Mouse (Mus musculus) thymus, adult 2 months (tissue): ENCODE measurements around the gene Gm20388. TPM values are rescaled to one million over a fixed set of nuclear protein-coding genes. Genes with fewer than 3 reads are reported as not detected.

ENCODE experiments used
- DNase-seq: peaks from one replicate; pipeline ENCODE4 v3.0.0; 2021
- H3K27ac ChIP-seq: fragments of 200-500 bp; 2 replicates; pipeline ENCODE4 v1.5.1; 2012; ENCODE audit warnings: low read length, control low read depth; ENCODE audit not compliant: control insufficient read depth, insufficient read depth
- H3K27me3 ChIP-seq: fragments of 200-500 bp; 2 replicates; pipeline ENCODE4 v1.6.1; 2012; ENCODE audit warnings: mild to moderate bottlenecking, low read length, moderate library complexity, mixed read lengths; ENCODE audit not compliant: control insufficient read depth, insufficient read depth
- H3K36me3 ChIP-seq: fragments of 200-500 bp; 2 replicates; pipeline ENCODE4 v1.6.1; 2012; ENCODE audit warnings: mild to moderate bottlenecking, low read length, moderate library complexity; ENCODE audit not compliant: control insufficient read depth, insufficient read depth
- H3K4me1 ChIP-seq: fragments of 200-500 bp; replicated peaks from 2 replicates; pipeline ENCODE4 v1.6.1; 2012; ENCODE audit warnings: low read length; ENCODE audit not compliant: control insufficient read depth, insufficient read depth
- H3K4me3 ChIP-seq: fragments of 200-500 bp; 2 replicates; pipeline ENCODE4 v1.5.1; 2012; ENCODE audit warnings: mild to moderate bottlenecking, low read length, control low read depth, moderate library complexity; ENCODE audit not compliant: control insufficient read depth, insufficient read depth
- CTCF ChIP-seq: fragments of 200-500 bp; IDR thresholded peaks from 2 replicates; pipeline ENCODE4 v1.5.1; 2012; ENCODE audit warnings: mild to moderate bottlenecking, control low read depth, low read length, moderate library complexity, borderline replicate concordance; ENCODE audit not compliant: control insufficient read depth, poor library complexity, insufficient read depth; ENCODE audit errors: extremely low read depth
- POLR2A ChIP-seq: fragments of 200-500 bp; IDR thresholded peaks from 2 replicates; pipeline ENCODE4 v1.6.1; 2012; ENCODE audit warnings: mild to moderate bottlenecking, low read length, control low read depth, moderate library complexity; ENCODE audit not compliant: control insufficient read depth, poor library complexity, insufficient read depth; ENCODE audit errors: extremely low read depth
- WGBS: fragments of 180-500 bp; shearing (Covaris S2); methylation state at CpG from one replicate; pipeline ENCODE4 v1.1.7; 2018; 5-methylcytosine and 5-hydroxymethylcytosine counted together
- polyA plus RNA-seq: library from polyadenylated mRNA; depleted of rRNA; stranded (reverse); fragments of >200 nt; gene quantifications from 2 replicates; pipeline ENCODE4 v1.2.3, GENCODE M21; 2012

Gene Gm20388
- polyA plus RNA-seq, 1 experiment: 103 TPM

- no peak for DNase-seq
- no peak for TF ChIP-seq POLR2A
- no peak for TF ChIP-seq CTCF
- H3K4me3 ChIP-seq: no peak overlapping the region
- no peak overlapping the region for H3K27ac ChIP-seq
- H3K36me3 ChIP-seq: peaks cover 8% of the 10 kb centered on the region
- H3K4me1 ChIP-seq: peaks cover 63% of the 10 kb centered on the region
- 60% methylated on average over 11 of the region's 11 CpGs for WGBS
- no peaks in the 10 kb centered on the region for H3K27me3 ChIP-seq
Observed at GRCm38 (mm10) chr8:122461473-122462148, 2551.0 kb downstream of the Gm20388 start.

GRCm38 (mm10) chr8:122462510-122462909 lies 2551.9 kb downstream of the Gm20388 start:
- no peak for TF ChIP-seq POLR2A
- no peak for TF ChIP-seq CTCF
- peaks cover 72% of the 10 kb centered on the region for H3K4me1 ChIP-seq
- DNase-seq: no peak
- no peak overlapping the region for H3K4me3 ChIP-seq
- H3K27ac ChIP-seq: no peak overlapping the region
- peaks cover 17% of the 10 kb centered on the region for H3K36me3 ChIP-seq
- WGBS: 89% methylated on average over 8 of the region's 8 CpGs
- no peaks in the 10 kb centered on the region for H3K27me3 ChIP-seq

GRCm38 (mm10) chr8:122463651-122464640 lies 2553.3 kb downstream of the Gm20388 start:
- Histone ChIP-seq H3K27me3 (no peaks in the 10 kb centered on the region), H3K4me1 (peaks cover 81% of the 10 kb centered on the region), H3K4me3 (no peak overlapping the region), H3K27ac (peak overlapping the region; percentile 77), H3K36me3 (peaks cover 17% of the 10 kb centered on the region)
- DNase-seq: peak; percentile 62
- peak; percentile 37; the same call in 1 of the 2 replicates for TF ChIP-seq CTCF
- TF ChIP-seq POLR2A: no peak
- 15% methylated on average over 12 of the region's 12 CpGs for WGBS

- H3K27ac ChIP-seq: peak overlapping the region; percentile 32
- peaks cover 17% of the 10 kb centered on the region for H3K36me3 ChIP-seq
- H3K4me1 ChIP-seq: peaks cover 83% of the 10 kb centered on the region
- TF ChIP-seq CTCF: no peak
- TF ChIP-seq POLR2A: no peak
- 53% methylated on average over 7 of the region's 7 CpGs for WGBS
- H3K27me3 ChIP-seq: no peaks in the 10 kb centered on the region
- H3K4me3 ChIP-seq: no peak overlapping the region
- no peak for DNase-seq
Observed at GRCm38 (mm10) chr8:122464985-122465384, 2554.3 kb downstream of the Gm20388 start.

- Histone ChIP-seq H3K27me3 (no peaks in the 10 kb centered on the region), H3K36me3 (peaks cover 17% of the 10 kb centered on the region), H3K4me3 (no peak overlapping the region), H3K27ac (no peak overlapping the region; the same call in 1 of the 2 replicates), H3K4me1 (peaks cover 70% of the 10 kb centered on the region)
- peak; percentile 61 for DNase-seq
- no peak for TF ChIP-seq CTCF
- no peak for TF ChIP-seq POLR2A
- 36% methylated on average over 13 of the region's 13 CpGs for WGBS
Observed at GRCm38 (mm10) chr8:122467816-122468215, 2557.2 kb downstream of the Gm20388 start.

- H3K4me3 ChIP-seq: peak overlapping the region; percentile 25
- no peak for DNase-seq
- WGBS: 72% methylated on average over 6 of the region's 6 CpGs
- peaks cover 17% of the 10 kb centered on the region for H3K36me3 ChIP-seq
- peaks cover 63% of the 10 kb centered on the region for H3K4me1 ChIP-seq
- H3K27ac ChIP-seq: peak overlapping the region; percentile 91
- no peak for TF ChIP-seq POLR2A
- TF ChIP-seq CTCF: no peak
- no peaks in the 10 kb centered on the region for H3K27me3 ChIP-seq
Observed at GRCm38 (mm10) chr8:122469407-122469806, 2558.8 kb downstream of the Gm20388 start.

GRCm38 (mm10) chr8:122469965-122470364 lies 2559.3 kb downstream of the Gm20388 start:
- peak; percentile 90 for DNase-seq
- Histone ChIP-seq H3K27me3 (no peaks in the 10 kb centered on the region), H3K4me3 (peak overlapping the region; percentile 76), H3K27ac (peak overlapping the region; percentile 97), H3K4me1 (peaks cover 63% of the 10 kb centered on the region), H3K36me3 (peaks cover 17% of the 10 kb centered on the region)
- TF ChIP-seq POLR2A (peak; percentile 77), CTCF (no peak)
- WGBS: 9% methylated on average over 10 of the region's 10 CpGs
